Mouse (Mus musculus) thymus, postnatal 10 days (tissue): ENCODE measurements at regions not wholly inside any gene's neighbourhood (a gene's known extent, or its start where the extent isn't known, plus 50 kb on each side); places are given as distances from the start of the nearest gene placed in this dataset.

Experiments used
- DNase-seq, 2 experiments: peaks; one replicate each; pipeline ENCODE4 v3.0.0; 2021; ENCODE audit warnings: low spot score in 2 of 2

DNA sequence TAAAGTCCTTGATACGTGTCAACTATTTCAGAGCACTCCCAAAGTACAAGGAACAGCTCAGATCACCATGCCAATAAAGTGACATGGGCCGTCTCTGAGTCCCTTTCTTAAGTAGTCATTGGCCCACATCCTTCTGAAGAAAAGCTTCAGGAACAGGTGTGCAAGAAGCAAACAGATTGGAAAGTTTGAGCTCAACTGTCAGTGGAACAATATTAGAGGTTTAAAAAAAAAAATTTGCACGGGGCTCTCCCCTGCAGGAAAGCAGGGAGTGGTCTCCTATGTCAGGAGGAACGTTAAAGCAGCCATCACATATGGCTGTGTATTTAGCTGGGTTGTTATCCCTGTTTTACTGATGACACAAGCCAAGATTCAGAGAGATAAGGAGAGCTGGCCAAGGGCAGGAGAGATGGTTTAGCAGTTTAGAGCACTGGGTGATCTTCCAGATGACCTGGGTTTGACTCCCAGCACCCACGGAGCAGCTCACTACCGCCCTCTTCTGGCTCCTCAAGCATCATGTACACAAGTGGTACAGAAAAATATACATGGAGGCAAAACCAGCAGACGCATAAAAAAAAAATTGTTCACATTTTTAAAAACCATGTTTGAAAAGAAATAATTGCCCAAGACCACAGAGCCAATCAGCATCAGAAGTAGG lies 318.3 kb upstream of the Clint1 start:
- DNase-seq, result peak in 1 of 2 experiments; percentile 20

DNA sequence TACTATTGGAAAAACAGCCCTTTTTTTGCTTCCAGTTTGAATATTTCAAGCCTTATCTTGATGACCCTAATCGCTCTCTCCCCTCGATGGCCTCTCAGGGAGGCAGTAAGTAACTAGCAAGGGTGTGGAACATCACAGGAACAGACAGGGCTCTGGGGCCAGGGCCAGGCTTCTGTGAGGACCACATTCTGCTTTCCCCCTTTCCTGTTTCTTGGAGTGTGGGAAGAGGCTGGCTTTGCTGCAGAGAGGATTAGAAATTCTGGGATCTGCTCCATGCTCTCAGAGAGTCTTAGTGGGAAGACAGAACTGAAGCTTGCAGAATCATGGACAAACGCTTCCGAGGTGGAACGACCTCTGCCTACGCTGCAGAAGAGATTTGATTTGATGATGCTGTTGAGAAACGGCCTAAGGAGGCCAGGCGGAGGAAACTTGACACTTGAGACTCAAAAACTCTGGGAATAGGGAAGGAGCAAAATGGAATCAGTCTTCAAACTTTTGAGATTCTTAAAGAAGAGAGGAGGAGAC lies 316.3 kb upstream of the Clint1 start:
- DNase-seq, result no peak

- no peak for DNase-seq
Measured at GRCm38 (mm10) chr11:45538011-45538410, 313.8 kb upstream of the Clint1 start.

DNA sequence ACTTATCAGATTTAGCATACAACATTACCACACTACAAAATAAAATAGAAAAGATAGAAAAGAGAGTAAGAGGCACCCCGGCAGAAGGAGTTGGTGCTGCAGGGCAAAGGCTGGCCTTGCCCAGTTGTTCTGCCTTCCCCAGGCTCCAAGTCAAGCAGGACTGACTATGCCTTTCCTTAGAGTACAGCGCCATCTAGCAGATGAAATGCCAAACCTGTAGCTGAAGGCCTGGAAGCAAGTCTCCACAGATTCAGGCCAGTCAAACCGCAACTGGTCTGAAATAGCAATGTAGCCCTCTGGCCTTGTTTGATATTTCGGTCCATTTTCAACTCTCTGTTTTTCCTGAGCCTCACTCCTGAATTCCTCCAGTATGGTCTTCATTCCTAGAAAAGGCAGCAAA lies 312.4 kb upstream of the Clint1 start:
- peak in 1 of 2 experiments; percentile 21 for DNase-seq

- no peak for DNase-seq
Measured at GRCm38 (mm10) chr11:45544531-45544930, 307.3 kb upstream of the Clint1 start.

GRCm38 (mm10) chr11:45545896-45546626 lies 305.8 kb upstream of the Clint1 start:
- DNase-seq, result no peak

DNA sequence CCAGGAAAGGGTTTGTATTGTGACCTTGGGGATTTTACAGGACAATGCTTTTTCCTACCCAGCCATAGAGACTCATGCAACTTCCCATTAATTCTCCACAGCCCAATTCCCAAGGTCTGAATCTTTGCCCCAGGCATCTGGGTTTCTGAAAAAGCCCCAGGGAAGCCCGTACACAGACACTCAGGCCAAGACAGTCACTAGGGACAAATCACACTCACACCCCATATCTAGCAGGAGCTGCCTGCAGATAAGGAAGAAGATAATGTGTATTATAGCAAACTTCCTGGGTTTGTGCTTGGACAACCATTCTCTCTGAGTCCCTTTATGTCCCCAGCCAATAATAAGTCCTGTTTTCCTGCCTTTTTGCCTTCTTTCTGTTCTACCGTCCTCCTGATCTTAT lies 305.0 kb upstream of the Clint1 start:
- no peak for DNase-seq

GRCm38 (mm10) chr11:45550376-45550775 lies 301.5 kb upstream of the Clint1 start:
- no peak for DNase-seq

DNA sequence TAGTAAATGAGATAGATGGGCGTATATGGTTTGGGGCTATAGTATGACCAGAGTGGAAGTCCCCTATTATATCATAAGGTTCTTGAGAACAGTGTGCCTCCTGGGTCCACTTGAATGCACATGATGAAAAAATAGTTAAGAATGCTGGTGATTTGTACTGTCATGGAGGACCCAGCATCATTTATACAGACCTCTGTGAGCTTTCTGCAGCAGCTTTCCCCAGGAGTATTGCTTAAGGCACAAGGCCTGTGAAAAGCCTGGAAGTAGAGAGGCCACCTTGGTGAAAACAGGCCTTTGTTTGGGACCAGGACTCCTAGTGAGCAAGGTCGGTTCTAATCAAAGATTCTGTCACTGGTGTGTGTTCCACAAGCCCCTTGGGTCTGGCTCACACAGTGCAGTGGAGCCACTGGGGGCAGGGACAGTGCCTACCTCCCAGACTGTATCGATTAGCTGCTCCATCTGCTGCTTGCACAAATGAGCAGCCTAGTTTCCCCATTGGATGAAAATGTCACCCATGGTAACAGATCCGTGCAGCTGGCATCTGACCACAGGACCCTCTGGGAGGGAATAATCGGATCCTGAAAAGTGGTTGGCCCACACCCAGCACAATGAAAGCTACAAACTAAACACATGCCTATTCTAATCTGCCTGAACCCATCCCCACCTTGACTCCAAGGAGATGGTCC lies 274.2 kb upstream of the Clint1 start:
- DNase-seq, result no peak

DNA sequence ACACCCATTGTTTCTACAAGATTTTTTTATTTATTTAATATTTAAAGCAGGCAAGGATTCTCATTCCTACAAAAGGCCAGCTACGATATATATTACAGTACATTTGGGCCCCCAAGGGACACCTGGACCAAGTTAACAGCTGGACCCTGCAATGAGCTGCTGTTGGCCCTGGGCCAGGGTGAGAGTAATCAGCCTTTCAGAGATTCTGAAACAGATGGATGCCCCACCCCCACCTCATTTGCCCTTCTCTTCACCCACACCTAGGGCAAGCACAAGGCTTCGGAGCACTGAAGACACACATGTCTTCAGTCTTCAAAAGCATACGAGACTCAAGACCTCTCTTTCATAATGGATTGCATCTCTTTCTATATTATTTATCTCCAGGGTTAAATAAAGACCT lies 259.5 kb upstream of the Clint1 start:
- DNase-seq, result no peak

DNA sequence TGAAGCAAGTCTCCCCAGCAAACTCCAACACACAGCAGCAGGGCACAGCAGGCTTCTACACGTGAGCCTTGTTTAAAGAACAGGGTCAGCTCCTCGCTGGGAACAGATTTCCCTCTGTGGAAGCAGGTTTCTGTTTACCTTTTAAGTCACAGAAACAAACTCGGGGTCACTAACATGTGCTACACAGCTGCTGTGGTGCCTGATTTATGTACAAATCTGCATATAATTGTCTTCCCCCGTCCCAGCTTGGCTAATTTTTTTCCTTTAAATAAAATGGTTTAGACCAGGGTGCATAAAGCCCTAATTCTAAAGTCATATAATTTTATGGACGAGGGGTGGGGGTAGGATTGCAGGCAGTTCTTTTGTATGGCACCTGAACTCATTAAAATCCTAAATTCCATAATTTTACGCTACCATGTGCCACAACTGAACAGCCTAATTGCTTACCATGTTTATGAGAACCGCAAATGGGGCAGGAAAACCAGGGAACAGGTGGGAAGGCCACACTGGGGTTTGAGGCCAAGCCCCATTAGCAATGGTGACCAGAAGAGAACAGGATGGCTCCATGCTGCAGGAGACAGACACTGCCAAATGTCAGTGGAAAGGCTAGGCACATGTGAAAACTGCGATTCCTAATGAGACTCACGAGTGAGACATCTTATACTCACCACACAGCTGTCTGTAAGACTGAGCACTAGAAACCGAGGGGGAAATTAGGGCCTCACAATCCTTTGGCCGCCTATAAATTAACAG lies 258.8 kb upstream of the Clint1 start:
- no peak for DNase-seq

GRCm38 (mm10) chr11:45595372-45595771 lies 256.5 kb upstream of the Clint1 start:
- no peak for DNase-seq

DNA sequence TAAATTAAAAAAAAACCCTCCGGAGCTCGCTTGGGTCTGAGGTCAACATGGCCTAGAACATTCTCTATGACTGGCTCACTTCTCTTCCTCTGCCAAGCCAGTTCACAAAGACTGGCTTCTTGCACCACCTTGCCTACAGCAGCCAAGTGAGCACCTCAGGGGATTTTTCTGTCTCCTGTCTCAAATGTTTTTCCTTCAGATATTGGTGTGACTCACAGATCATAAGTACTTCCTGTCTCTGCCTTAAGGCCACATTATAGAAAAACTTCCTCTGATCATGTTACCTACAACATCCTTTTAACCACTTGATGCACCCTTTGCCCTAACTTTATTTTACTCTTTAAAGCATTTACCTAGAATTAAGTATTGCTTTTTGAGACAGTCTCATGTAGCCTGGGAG lies 230.0 kb upstream of the Clint1 start:
- DNase-seq, result no peak

GRCm38 (mm10) chr11:45622701-45623100 lies 229.2 kb upstream of the Clint1 start:
- no peak for DNase-seq

DNA sequence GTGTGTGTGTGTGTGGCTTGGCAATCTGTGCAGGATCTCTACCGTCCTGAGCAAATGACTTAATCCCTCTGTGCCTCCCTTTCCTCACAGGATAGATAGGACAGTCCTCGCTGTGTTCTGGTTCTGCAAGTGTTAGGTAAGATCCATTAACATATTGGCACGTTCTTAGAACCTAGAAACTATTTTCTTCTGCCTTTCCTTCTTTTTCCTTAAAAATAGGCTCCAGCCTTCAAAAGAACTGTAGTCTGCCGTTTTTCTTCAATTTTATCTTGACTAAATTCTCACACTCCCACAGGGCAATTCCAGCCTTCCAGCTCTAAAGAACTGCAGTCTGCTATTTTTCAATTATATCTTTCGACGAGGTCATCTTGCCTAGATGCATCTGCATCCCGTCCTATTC lies 227.6 kb upstream of the Clint1 start:
- no peak for DNase-seq

GRCm38 (mm10) chr11:45629250-45629649 lies 222.6 kb upstream of the Clint1 start:
- no peak for DNase-seq

GRCm38 (mm10) chr11:45634535-45635235 lies 217.2 kb upstream of the Clint1 start:
- DNase-seq, result no peak

DNA sequence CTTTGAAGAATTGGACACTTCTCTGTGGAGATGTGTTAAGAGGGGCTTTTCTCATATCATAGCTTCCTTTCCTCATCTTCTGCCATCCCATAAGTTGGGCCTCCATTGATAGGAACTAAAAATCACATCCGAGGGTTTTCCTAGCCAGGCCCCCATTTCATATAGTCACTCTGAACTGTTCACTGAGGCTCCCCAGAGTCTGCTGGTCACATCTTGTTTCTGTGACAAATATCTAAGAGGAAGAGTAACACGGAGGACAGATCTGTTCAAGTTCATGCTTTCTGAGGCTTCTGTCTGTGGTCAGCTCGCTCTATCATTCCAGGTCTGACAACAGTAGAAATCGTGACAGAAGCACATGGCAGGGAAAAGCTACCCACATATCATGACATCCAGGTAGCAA lies 216.0 kb upstream of the Clint1 start:
- no peak for DNase-seq

DNA sequence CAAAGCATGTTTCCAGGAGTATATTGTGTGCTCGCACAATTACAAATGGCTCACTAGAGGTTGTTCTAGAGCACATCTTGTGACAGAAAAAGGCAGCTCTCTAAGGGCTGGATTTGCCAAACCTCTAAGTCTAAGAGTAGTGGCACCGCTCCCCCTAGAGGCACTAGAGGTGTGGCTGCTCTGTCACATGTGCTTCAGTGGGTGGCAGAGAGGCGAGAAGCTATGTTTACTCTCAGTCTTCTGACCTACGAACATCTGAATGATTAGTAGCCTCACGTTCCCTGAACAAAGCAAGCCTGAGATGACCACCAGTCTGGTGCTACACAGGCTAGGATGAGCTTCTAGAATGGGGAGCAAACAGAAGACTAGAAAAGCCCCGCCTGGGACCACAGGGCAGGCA lies 212.6 kb upstream of the Clint1 start:
- DNase-seq, result no peak

DNA sequence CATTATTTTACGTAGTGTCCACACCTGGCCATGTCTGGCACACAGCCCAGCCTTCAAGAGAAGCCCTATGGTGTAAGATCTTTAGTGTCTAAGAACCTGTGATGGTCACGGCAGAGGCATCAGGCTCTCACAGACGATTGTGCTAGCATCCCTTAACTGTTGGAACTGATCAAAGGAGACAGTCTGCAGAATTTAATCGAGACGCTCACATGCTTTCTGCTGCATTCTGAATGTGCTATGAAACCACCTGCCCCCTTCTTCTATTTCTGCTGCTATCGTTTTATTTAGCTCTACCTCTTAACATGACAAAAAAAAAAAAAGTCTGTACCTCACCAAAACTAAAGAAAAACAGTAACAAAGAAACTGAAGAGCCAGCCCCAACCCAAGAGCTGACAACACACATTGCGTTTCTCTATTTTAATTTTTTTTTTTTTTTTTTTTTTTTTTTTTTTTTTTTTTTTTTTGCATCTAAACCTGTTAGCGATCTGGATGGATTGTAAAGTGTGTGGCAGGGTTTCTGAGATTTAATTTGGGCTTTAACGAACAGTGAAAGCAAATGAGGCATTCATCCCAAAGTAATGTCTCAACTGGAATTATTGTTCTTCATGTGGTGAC lies 209.6 kb upstream of the Clint1 start:
- no peak for DNase-seq
